Mouse (Mus musculus) left cerebral cortex, adult 2 months (tissue): ENCODE data around the gene Slc38a2. TPM values are rescaled to one million over a fixed set of nuclear protein-coding genes. Genes with fewer than 3 reads are reported as not detected.

Source experiments
- DNase-seq, 2 experiments: peaks; one replicate each; pipeline ENCODE4 v3.0.0; 2021 to 2022; ENCODE audit warnings: low spot score in 2 of 2, mixed read lengths in 1 of 2; ENCODE audit errors: extremely low spot score in 1 of 2
- H3K27ac ChIP-seq: fragments of 200-600 bp; 2 replicates; pipeline ENCODE4 v1.8.1; 2022
- H3K4me3 ChIP-seq: fragments of 200-600 bp; 2 replicates; pipeline ENCODE4 v1.8.1; 2022
- CTCF ChIP-seq: fragments of 200-600 bp; IDR thresholded peaks from 2 replicates; pipeline ENCODE4 v1.8.1; 2022; ENCODE audit warnings: antibody characterized with exemption, mild to moderate bottlenecking, moderate library complexity
- intact Hi-C: fragments of 180-260 bp; cut with DNase I; formaldehyde crosslinking; loops from one replicate; pipeline ENCODE4 v1.15.1; 2025
- total RNA-seq, 2 experiments: library from RNA; stranded (reverse); gene quantifications; 2 replicates each; pipeline ENCODE4 v1.2.3; 2021

The Slc38a2 gene
- total RNA-seq, 2 experiments from 2014 or later: 96.9 to 108 TPM

DNA sequence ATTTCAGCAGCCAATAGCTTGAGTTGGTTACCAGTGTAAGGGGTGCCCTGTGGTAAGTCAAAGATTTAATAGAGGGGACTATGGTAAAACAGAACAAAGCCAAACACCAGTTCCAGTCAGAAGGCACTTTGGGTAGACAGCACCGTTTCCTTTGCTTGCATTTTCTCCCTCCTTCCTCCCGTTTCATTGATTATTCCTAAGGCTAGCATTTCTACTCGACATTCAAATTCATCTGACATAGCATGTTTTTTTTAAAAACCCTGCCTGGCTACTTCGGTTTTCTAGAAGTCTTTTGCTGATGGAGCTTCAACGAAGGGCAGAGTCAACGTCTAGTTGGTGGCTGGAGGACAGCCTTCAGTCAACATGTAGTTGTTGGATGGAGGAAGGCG is 16.2 kb upstream of the Slc38a2 start:
- no peak overlapping the region for H3K4me3 ChIP-seq
- no peak for DNase-seq
- intact Hi-C loops: no loop called here
- TF ChIP-seq CTCF: no peak
- H3K27ac ChIP-seq: no peak overlapping the region

DNA sequence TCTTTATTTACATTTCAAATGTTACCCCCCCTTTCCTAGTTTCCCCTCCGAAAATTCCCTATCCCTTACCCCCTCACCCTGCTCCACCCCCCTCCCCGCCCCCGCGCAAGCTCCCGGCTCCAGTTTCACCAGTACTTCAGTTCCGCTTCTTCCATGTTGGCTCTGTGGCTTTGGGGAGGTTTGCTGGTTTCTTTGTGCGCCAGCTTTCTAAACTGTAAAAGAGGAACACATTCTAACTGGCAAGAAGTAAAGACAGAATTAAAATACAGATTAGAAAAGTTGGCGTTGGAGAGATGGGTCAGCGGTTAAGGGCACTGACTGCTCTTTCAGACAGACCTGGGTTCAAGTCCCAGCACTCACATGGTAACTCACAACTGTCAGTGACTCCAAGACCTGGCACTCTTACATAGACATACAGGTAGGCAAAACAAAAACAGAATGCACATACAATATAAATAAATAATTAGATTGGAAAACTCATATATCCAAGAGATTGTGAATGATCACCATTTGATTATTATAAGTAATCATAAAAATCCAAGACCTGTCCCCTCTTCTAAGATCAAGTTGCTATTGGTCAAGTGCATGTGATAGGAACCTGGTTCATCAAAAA is 15.7 kb upstream of the Slc38a2 start:
- Histone ChIP-seq H3K4me3 (no peak overlapping the region), H3K27ac (no peak overlapping the region)
- no peak for TF ChIP-seq CTCF
- DNase-seq: no peak
- intact Hi-C loops: no loop called here

DNA sequence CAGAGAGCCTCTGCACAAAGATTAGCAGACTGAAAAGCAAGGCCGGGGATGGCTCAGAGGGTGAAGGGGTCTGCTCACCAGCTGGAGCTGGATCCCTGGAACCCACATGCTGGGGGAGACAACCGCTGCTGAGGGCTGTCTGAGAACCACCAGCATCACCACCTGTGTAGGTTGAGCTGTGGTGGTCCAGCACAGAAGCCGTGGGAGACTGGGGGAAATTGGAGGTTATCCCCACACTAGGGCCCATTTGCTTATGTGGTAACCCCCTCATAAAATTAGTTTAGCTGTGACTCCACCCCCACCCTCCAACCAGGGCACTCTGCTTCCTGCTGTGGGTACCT is 15.1 kb upstream of the Slc38a2 start:
- no peak overlapping the region for H3K4me3 ChIP-seq
- H3K27ac ChIP-seq: no peak overlapping the region
- intact Hi-C loops: no loop called here
- no peak for TF ChIP-seq CTCF
- DNase-seq: no peak

DNA sequence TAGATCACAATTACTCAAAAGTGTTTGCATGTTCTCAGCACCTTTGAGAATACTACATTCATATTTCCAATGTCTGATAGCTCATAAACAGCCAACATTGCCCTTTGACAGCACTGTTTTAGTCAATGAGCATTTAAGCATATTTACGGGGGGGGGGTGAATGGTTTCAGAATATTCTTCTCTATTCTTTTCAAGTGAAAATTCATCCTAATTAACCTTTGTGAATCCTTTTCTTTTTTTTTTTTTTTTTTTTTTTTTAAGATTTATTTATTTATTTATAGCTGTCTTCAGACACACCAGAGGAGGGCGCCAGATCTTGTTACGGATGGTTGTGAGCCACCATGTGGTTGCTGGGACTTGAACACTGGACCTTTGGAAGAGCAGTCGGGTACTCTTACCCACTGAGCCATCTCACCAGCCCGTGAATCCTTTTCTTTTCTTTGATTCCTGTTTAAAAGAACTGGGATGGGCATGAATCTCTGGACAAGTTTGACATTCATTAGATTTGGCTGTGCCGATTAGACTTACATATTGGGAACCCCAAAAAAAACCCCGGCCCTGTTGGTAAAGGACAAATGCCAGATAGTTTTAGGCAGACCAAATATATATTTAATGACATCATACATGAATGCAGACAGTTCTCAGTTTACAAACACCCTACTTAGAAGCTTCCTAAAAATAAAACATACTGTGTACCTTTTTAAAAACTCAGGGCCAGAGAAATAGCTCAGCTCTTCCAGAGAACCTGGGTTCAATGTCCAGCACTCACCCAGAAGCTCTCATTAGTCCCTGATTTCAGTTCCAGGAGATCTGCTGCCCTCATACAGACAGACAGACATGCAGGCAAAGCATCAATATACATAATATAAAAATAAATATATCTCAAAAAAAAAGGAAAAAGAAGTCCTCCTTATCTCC is 14.5 kb upstream of the Slc38a2 start:
- no peak overlapping the region for H3K27ac ChIP-seq
- intact Hi-C loops: no loop called here
- DNase-seq: no peak
- TF ChIP-seq CTCF: no peak
- H3K4me3 ChIP-seq: no peak overlapping the region

- H3K4me3 ChIP-seq: no peak overlapping the region
- TF ChIP-seq CTCF: no peak
These were observed 12.8 kb upstream of the Slc38a2 start for GRCm38 (mm10) chr15:96712338-96712737.

DNA sequence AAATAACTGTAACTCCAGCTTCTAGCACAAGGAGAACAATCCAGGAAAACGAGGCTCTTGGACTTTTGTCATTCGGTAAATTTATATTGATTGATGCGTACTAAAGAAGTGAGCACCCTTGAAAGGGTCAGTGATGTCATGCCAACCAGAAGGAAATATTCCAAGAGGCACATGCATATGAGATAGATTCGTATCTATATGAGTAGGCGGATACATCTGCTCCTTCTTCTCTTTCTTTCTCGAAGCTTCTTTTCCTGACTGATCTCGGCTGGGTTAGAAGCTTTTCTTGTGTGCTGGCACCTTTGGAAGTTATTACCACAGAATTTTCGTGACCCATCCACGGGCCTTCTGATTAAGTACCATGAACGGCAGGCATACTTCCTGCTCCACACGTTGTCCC is 12.1 kb upstream of the Slc38a2 start:
- H3K4me3 ChIP-seq: no peak overlapping the region
- no peak for TF ChIP-seq CTCF
- no peak overlapping the region for H3K27ac ChIP-seq
- DNase-seq: no peak
- intact Hi-C loops: no loop called here

More at GRCm38 (mm10) chr15:96712338-96712737, 12.8 kb upstream of the Slc38a2 start:
- H3K27ac ChIP-seq: no peak overlapping the region
- no peak for DNase-seq
- intact Hi-C loops: no loop called here

DNA sequence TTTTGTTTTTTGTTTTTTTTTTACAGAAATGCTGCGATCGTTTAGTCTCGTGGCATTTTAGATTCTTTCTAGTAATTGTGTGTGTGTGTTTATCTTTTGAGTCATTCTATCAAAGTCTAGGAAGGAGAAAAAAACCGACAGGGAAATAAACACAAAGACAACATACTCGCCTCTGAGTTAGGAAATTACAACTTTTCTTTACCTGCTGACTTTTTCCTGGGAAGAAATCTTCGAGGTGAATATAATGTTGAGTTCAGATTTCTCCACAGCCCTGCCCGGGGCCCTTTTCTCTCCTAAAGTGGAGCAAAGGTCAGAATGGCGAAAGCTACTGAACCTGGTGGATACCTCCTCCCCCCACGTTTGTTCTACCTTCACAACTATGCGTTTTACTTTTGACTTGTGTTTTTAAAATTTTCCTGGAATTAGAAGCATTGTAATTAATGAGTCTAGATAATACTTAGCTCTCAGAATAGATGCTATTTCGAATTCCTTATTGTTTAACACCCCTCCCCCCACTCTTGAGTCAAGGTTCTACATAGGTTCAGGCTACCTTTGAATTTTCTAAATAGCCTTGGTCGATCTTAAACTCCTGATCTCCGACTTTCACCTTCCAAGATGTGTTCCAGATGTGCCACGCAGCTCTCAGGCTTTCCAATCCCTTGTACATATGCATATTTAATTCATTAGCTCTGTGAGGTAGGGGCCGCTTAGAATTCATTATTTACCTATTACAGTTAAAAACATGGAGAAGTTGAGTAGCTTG is 11.0 kb upstream of the Slc38a2 start:
- DNase-seq: no peak
- peak overlapping the region; percentile 69 for H3K4me3 ChIP-seq
- H3K27ac ChIP-seq: peak overlapping the region; percentile 95
- intact Hi-C loops: no loop called here
- TF ChIP-seq CTCF: no peak

- no peak for TF ChIP-seq CTCF
- peak overlapping the region; percentile 95 for H3K27ac ChIP-seq
- peak; percentile 99 for DNase-seq
- intact Hi-C loops: loop anchor here (1.0 kb wide), 1 partner anchor 10 kb away; the partner anchor contains the start of gene Slc38a2
- H3K4me3 ChIP-seq: peak overlapping the region; percentile 69
These were observed 10.2 kb upstream of the Slc38a2 start for GRCm38 (mm10) chr15:96709491-96710351.

- intact Hi-C loops: loop anchor here (1.0 kb wide), 1 partner anchor 10 kb away; the partner anchor contains the start of gene Slc38a2
- DNase-seq: no peak
These were observed 9.5 kb upstream of the Slc38a2 start for GRCm38 (mm10) chr15:96708976-96709490.

DNA sequence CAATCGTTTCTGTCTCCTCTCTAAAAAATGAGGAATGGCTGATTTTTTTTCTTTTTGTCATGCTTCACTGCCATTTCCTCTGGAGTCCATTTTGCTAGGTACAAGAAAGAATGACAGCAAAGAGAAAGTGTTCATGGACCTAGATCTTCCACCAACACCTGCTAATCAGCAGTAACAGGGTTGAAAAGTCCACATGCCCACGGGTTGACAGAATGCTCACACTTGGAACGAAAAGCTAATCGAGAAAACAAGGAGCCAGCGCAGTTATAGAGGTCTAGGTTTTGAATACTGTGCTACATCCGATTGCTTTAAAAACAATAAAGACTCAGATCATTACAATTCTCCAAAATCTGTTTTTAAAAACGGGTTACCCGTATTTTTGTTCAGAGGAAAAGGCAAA is 8.9 kb upstream of the Slc38a2 start:
- DNase-seq: no peak
- no peak overlapping the region; the same call in 1 of the 2 replicates for H3K27ac ChIP-seq
- H3K4me3 ChIP-seq: no peak overlapping the region
- TF ChIP-seq CTCF: no peak
- intact Hi-C loops: no loop called here

More at GRCm38 (mm10) chr15:96708976-96709490, 9.5 kb upstream of the Slc38a2 start:
- Histone ChIP-seq H3K27ac (peak overlapping the region; percentile 94), H3K4me3 (peak overlapping the region; percentile 69)
- TF ChIP-seq CTCF: no peak

GRCm38 (mm10) chr15:96707936-96708335 is 8.4 kb upstream of the Slc38a2 start:
- Histone ChIP-seq H3K27ac (no peak overlapping the region), H3K4me3 (no peak overlapping the region)
- no peak for DNase-seq
- intact Hi-C loops: no loop called here
- no peak for TF ChIP-seq CTCF
